Mouse (Mus musculus) cortical plate, adult 2 months (tissue): ENCODE results near the gene Ifrd1. TPM values are rescaled to one million over a fixed set of nuclear protein-coding genes. Genes with fewer than 3 reads are reported as not detected.
A peak's percentile ranks its signal among the peaks of the same experiment; 100 is the strongest.
"Not testable (repeated sequence)": the region's sequence is repeated elsewhere in the genome, so short reads cannot be mapped to it uniquely, and the experiment has no call there.

Source experiments
- H3K27ac ChIP-seq: fragments of 200-500 bp; 2 replicates; pipeline ENCODE4 v1.5.1; 2012; ENCODE audit warnings: low read length, control low read depth, inconsistent platforms; ENCODE audit not compliant: insufficient read depth
- H3K4me1 ChIP-seq: fragments of 200-500 bp; 2 replicates; pipeline ENCODE4 v1.6.1; 2011; ENCODE audit warnings: low read length; ENCODE audit not compliant: control insufficient read depth, insufficient read depth
- H3K4me3 ChIP-seq: fragments of 200-500 bp; 2 replicates; pipeline ENCODE4 v1.5.1; 2011; ENCODE audit warnings: mild to moderate bottlenecking, low read length, control low read depth; ENCODE audit not compliant: insufficient read depth
- CTCF ChIP-seq: fragments of 200-500 bp; IDR thresholded peaks from 2 replicates; pipeline ENCODE4 v1.5.1; 2011; ENCODE audit warnings: mild to moderate bottlenecking, control low read depth, low read length; ENCODE audit not compliant: insufficient read depth; ENCODE audit errors: extremely low read depth
- POLR2A ChIP-seq: fragments of 200-500 bp; IDR thresholded peaks from 2 replicates; pipeline ENCODE4 v1.6.1; 2011; ENCODE audit warnings: mild to moderate bottlenecking, low read length, control low read depth; ENCODE audit not compliant: insufficient read depth; ENCODE audit errors: extremely low read depth
- polyA plus RNA-seq: library from polyadenylated mRNA; depleted of rRNA; stranded (reverse); fragments of >200 nt; gene quantifications from 2 replicates; pipeline ENCODE4 v1.2.3, GENCODE M21; 2012; rRNA removed

Ifrd1 gene
- polyA plus RNA-seq, 1 experiment, result 69.2 TPM

GRCm38 (mm10) chr12:40176158-40176557 is 72.1 kb downstream of the Ifrd1 start:
- TF ChIP-seq CTCF, result no peak
- TF ChIP-seq POLR2A, result no peak
- Histone ChIP-seq H3K4me1 (no peaks in the 10 kb centered on the region), H3K4me3 (no peak overlapping the region), H3K27ac (no peak overlapping the region)

- H3K4me3 ChIP-seq, H3K4me1 ChIP-seq, H3K27ac ChIP-seq: not testable (repeated sequence)
Measured at GRCm38 (mm10) chr12:40175171-40175570, 73.1 kb downstream of the Ifrd1 start.

- H3K4me1 ChIP-seq, result no peaks in the 10 kb centered on the region
- TF ChIP-seq CTCF, result no peak
- TF ChIP-seq POLR2A, result no peak
- H3K27ac ChIP-seq, result no peak overlapping the region
- H3K4me3 ChIP-seq, result no peak overlapping the region
Measured at GRCm38 (mm10) chr12:40171637-40172036, 76.7 kb downstream of the Ifrd1 start.

GRCm38 (mm10) chr12:40169675-40170074 is 78.6 kb downstream of the Ifrd1 start:
- H3K27ac ChIP-seq, result no peak overlapping the region
- no peaks in the 10 kb centered on the region for H3K4me1 ChIP-seq
- H3K4me3 ChIP-seq, result no peak overlapping the region
- TF ChIP-seq CTCF (no peak), POLR2A (no peak)

GRCm38 (mm10) chr12:40164621-40165020 is 83.7 kb downstream of the Ifrd1 start:
- no peak overlapping the region for H3K4me3 ChIP-seq
- no peak overlapping the region for H3K27ac ChIP-seq
- TF ChIP-seq CTCF, result peak; percentile 26; the same call in 1 of the 2 replicates
- TF ChIP-seq POLR2A, result no peak
- no peaks in the 10 kb centered on the region for H3K4me1 ChIP-seq

GRCm38 (mm10) chr12:40160777-40161176 is 87.5 kb downstream of the Ifrd1 start:
- Histone ChIP-seq H3K27ac (no peak overlapping the region), H3K4me1 (no peaks in the 10 kb centered on the region), H3K4me3 (no peak overlapping the region)
- TF ChIP-seq CTCF (no peak), POLR2A (no peak)

GRCm38 (mm10) chr12:40154188-40154587 is 94.1 kb downstream of the Ifrd1 start:
- Histone ChIP-seq H3K4me1 (no peaks in the 10 kb centered on the region), H3K4me3 (no peak overlapping the region), H3K27ac (no peak overlapping the region)
- no peak for TF ChIP-seq POLR2A
- no peak for TF ChIP-seq CTCF

- TF ChIP-seq POLR2A, result no peak
- no peak for TF ChIP-seq CTCF
- Histone ChIP-seq H3K27ac (no peak overlapping the region), H3K4me3 (no peak overlapping the region)
Measured at GRCm38 (mm10) chr12:40152353-40153069, 95.8 kb downstream of the Ifrd1 start.

More at GRCm38 (mm10) chr12:40152353-40153069, 95.8 kb downstream of the Ifrd1 start:
- no peaks in the 10 kb centered on the region for H3K4me1 ChIP-seq

Other genes with a start within 250 kb of the Ifrd1 start
- gene Arl4a, start 210.5 kb downstream of the Ifrd1 start, polyA plus RNA-seq, result 31.1 and 32.1 TPM in 2 replicates
- 0.06 and 0.13 TPM in 2 replicates for gene Scin, start 114.3 kb downstream of the Ifrd1 start, polyA plus RNA-seq
- gene Lsmem1, start 49.0 kb downstream of the Ifrd1 start, polyA plus RNA-seq, result 0.81 and 0.86 TPM in 2 replicates
- 18.1 and 19.4 TPM in 2 replicates for gene Zfp277, start 197.4 kb upstream of the Ifrd1 start, polyA plus RNA-seq
- 41.2 and 45.0 TPM in 2 replicates for gene Dock4, start 197.4 kb upstream of the Ifrd1 start, polyA plus RNA-seq